Mouse (Mus musculus) kidney, postnatal 25 days (tissue): ENCODE measurements around the gene Tgm5.
"Not testable (repeated sequence)": the region's sequence is repeated elsewhere in the genome, so short reads cannot be mapped to it uniquely, and the experiment has no call there.

Experiments
- DNase-seq, 2 experiments: peaks; one replicate each; pipeline ENCODE4 v3.0.0; 2021; ENCODE audit warnings: mixed read lengths in 2 of 2

Tgm5 gene

GRCm38 (mm10) chr2:121039382-121039781 is 46.3 kb downstream of the Tgm5 start:
- DNase-seq: no peak

GRCm38 (mm10) chr2:121038851-121039250 is 46.8 kb downstream of the Tgm5 start:
- not testable (repeated sequence) for DNase-seq

GRCm38 (mm10) chr2:121036733-121037341 is 48.8 kb downstream of the Tgm5 start, which contains the start of gene Epb42:
TSS of gene Epb42 (minus strand) at chr2:121037072.
- no peak for DNase-seq

GRCm38 (mm10) chr2:121022918-121023317 is 62.7 kb downstream of the Tgm5 start:
- DNase-seq: peak; percentile 30 to 45

- no peak for DNase-seq
These were observed 68.5 kb downstream of the Tgm5 start for GRCm38 (mm10) chr2:121017151-121017550.

- DNase-seq: peak; percentile 73 to 75
These were observed 69.4 kb downstream of the Tgm5 start for GRCm38 (mm10) chr2:121016226-121016625.

- DNase-seq: no peak
These were observed 70.1 kb downstream of the Tgm5 start for GRCm38 (mm10) chr2:121015507-121015906.

GRCm38 (mm10) chr2:121012676-121013075 is 73.0 kb downstream of the Tgm5 start:
- DNase-seq: no peak

GRCm38 (mm10) chr2:121009071-121009677 is 76.5 kb downstream of the Tgm5 start:
- DNase-seq: no peak

- no peak for DNase-seq
These were observed 77.0 kb downstream of the Tgm5 start for GRCm38 (mm10) chr2:121008664-121009007.

- peak; percentile 97 to 98 for DNase-seq
These were observed 77.5 kb downstream of the Tgm5 start, which contains the start of gene Ccndbp1 for GRCm38 (mm10) chr2:121007925-121008663. TSS of gene Ccndbp1 (plus strand) at chr2:121008403.

- DNase-seq: peak in 1 of 2 experiments; percentile 25
These were observed 78.7 kb downstream of the Tgm5 start for GRCm38 (mm10) chr2:121006986-121007385.

GRCm38 (mm10) chr2:121004018-121004811 is 81.4 kb downstream of the Tgm5 start:
- DNase-seq: no peak

GRCm38 (mm10) chr2:121003586-121003985 is 82.1 kb downstream of the Tgm5 start:
- no peak for DNase-seq

GRCm38 (mm10) chr2:120998863-120999262 is 86.8 kb downstream of the Tgm5 start:
- DNase-seq: no peak

GRCm38 (mm10) chr2:120996607-120997006 is 89.0 kb downstream of the Tgm5 start:
- not testable (repeated sequence) for DNase-seq
